Mouse (Mus musculus) kidney, embryonic 15.5 days (tissue): ENCODE results near the gene Hmox2. TPM values are rescaled to one million over a fixed set of nuclear protein-coding genes. Genes with fewer than 3 reads are reported as not detected.

Source experiments
- ATAC-seq: fragments of 200-750 bp; cut with Nextera tagmentation; replicated peaks from 2 replicates; pipeline ENCODE4 v1.8.0; 2017; ENCODE audit warnings: moderate TSS enrichment; ENCODE audit not compliant: low FRiP score
- H3K27ac ChIP-seq: fragments of 300-500 bp; sonication (generic); 2 replicates; pipeline ENCODE4 v1.5.1; 2015; ENCODE audit warnings: mild to moderate bottlenecking, inconsistent platforms
- H3K27me3 ChIP-seq: fragments of 300-500 bp; sonication (generic); 2 replicates; pipeline ENCODE4 v1.6.1; 2015; ENCODE audit warnings: inconsistent platforms
- H3K36me3 ChIP-seq: fragments of 300-500 bp; sonication (generic); 2 replicates; pipeline ENCODE4 v1.6.1; 2015; ENCODE audit warnings: inconsistent platforms
- H3K4me1 ChIP-seq: fragments of 300-500 bp; sonication (generic); 2 replicates; pipeline ENCODE4 v1.6.1; 2015; ENCODE audit warnings: inconsistent platforms
- H3K4me2 ChIP-seq: fragments of 300-500 bp; sonication (generic); 2 replicates; pipeline ENCODE4 v1.6.1; 2015; ENCODE audit warnings: moderate library complexity, mild to moderate bottlenecking, inconsistent platforms
- H3K4me3 ChIP-seq: fragments of 300-500 bp; sonication (generic); replicated peaks from 2 replicates; pipeline ENCODE4 v1.5.1; 2015; ENCODE audit warnings: mild to moderate bottlenecking, inconsistent platforms
- H3K9ac ChIP-seq: fragments of 300-500 bp; sonication (generic); 2 replicates; pipeline ENCODE4 v1.6.1; 2015; ENCODE audit warnings: mild to moderate bottlenecking, inconsistent platforms
- H3K9me3 ChIP-seq: fragments of 300-500 bp; sonication (generic); replicated peaks from 2 replicates; pipeline ENCODE4 v1.6.1; 2016; ENCODE audit warnings: inconsistent platforms
- WGBS: fragments of 180-500 bp; shearing (Covaris S2); methylation state at CpG from one replicate; pipeline ENCODE4 v1.1.7; 2015; ENCODE audit warnings: mixed read lengths; 5-methylcytosine and 5-hydroxymethylcytosine counted together
- polyA plus RNA-seq: library from polyadenylated mRNA; unstranded; fragments of >200 nt; fragmentation: Nextera tagmentation; extraction: Ambion mirVana; gene quantifications from 2 replicates; pipeline ENCODE4 v1.2.1, GENCODE M21; 2015

Hmox2 gene
- polyA plus RNA-seq, 1 experiment from 2014 or later = 111 TPM

DNA sequence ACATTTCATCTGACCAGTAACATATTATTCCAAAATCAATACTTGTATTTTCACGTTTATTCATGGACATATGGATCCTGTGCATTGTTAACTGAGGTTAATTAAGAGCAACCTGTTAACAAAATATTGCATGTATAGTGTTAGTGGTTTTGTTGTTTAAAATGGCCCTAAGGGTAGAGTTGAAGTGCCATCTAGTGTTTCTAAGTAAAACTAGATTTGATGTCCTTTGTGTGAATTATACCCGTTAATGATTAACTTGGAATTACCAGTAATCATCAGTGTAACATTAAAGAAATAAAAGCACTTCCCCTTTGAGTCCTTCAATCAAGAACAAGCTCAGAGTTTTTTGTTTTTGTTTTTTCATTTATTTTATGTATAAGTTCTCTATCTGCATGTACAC lies 65.2 kb downstream of the Hmox2 start:
- Histone ChIP-seq H3K4me1 (peaks cover 25% of the 10 kb centered on the region), H3K4me2 (no peak overlapping the region), H3K9me3 (no peaks in the 10 kb centered on the region), H3K27ac (no peak overlapping the region), H3K9ac (no peak overlapping the region), H3K4me3 (no peak overlapping the region), H3K36me3 (no peaks in the 10 kb centered on the region), H3K27me3 (no peaks in the 10 kb centered on the region)
- 61% methylated on average over 2 of the region's 2 CpGs for WGBS
- no peak for ATAC-seq

DNA sequence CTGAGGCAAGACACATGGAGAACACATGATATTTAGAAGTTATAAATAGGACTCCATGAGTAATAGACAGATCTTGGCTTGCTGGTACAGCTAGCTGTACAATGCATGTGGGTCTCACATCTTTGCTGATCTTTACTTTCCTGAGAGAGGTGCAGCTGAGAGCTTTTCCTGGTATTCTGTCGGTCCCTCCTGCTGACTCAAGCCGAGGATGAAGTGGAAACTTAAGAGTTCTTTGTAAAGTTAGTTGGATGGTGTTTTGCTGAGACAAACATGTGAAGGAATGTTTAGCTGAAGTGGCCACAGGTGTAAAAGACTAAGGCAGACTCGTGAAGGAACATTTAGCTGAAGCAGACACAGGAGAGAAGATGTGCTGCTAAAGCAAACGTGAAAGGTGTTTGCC lies 70.5 kb downstream of the Hmox2 start:
- 78% methylated on average over 4 of the region's 4 CpGs for WGBS

More for the DNA sequence above, 70.5 kb downstream of the Hmox2 start:
- no peak overlapping the region for H3K4me2 ChIP-seq
- H3K4me3 ChIP-seq = no peak overlapping the region
- no peak overlapping the region for H3K9ac ChIP-seq
- H3K9me3 ChIP-seq = no peaks in the 10 kb centered on the region
- no peak for ATAC-seq
- no peaks in the 10 kb centered on the region for H3K4me1 ChIP-seq
- no peaks in the 10 kb centered on the region for H3K36me3 ChIP-seq
- H3K27ac ChIP-seq = no peak overlapping the region
- no peaks in the 10 kb centered on the region for H3K27me3 ChIP-seq

Other genes with a start within 250 kb of the Hmox2 start
- 19.2 and 23.8 TPM in 2 replicates for gene Srl, start 184.5 kb upstream of the Hmox2 start, polyA plus RNA-seq
- 24.6 and 25.7 TPM in 2 replicates for gene Tfap4, start 166.5 kb upstream of the Hmox2 start, polyA plus RNA-seq
- gene Glis2, start 131.6 kb upstream of the Hmox2 start, polyA plus RNA-seq = 41.2 and 43.8 TPM in 2 replicates
- 90.1 and 92.6 TPM in 2 replicates for gene Pam16, start 101.4 kb upstream of the Hmox2 start, polyA plus RNA-seq
- gene Vasn, start 86.4 kb upstream of the Hmox2 start, polyA plus RNA-seq = 22.7 and 23.5 TPM in 2 replicates
- gene Dnaja3, start 86.4 kb upstream of the Hmox2 start, polyA plus RNA-seq = 77.7 and 81.4 TPM in 2 replicates
- gene Coro7, start 46.6 kb upstream of the Hmox2 start, polyA plus RNA-seq = 19.8 and 22.0 TPM in 2 replicates
- gene Nmral1, start 7.0 kb upstream of the Hmox2 start, polyA plus RNA-seq = 98.2 and 99.8 TPM in 2 replicates
- 101 and 108 TPM in 2 replicates for gene Cdip1, start 63.9 kb downstream of the Hmox2 start, polyA plus RNA-seq
- 0.19 and 0.83 TPM in 2 replicates for gene 4930562C15Rik, start 109.1 kb downstream of the Hmox2 start, polyA plus RNA-seq
- gene Ubald1, start 154.0 kb downstream of the Hmox2 start, polyA plus RNA-seq = 37.4 and 39.7 TPM in 2 replicates
- 88.2 and 98.1 TPM in 2 replicates for gene Mgrn1, start 159.9 kb downstream of the Hmox2 start, polyA plus RNA-seq
- gene Nudt16l1, start 212.4 kb downstream of the Hmox2 start, polyA plus RNA-seq = 151 and 155 TPM in 2 replicates
- 59.7 and 69.3 TPM in 2 replicates for gene Anks3, start 237.8 kb downstream of the Hmox2 start, polyA plus RNA-seq